Mouse (Mus musculus): Measurements from ENCODE around the gene Atrip. TPM values are rescaled to one million over a fixed set of nuclear protein-coding genes. Genes with fewer than 3 reads are reported as not detected.

Atrip gene
- 5.1 and 5.4 TPM in 2 replicates for total RNA-seq (2014; rRNA removed)
- polyA plus RNA-seq (2012; rRNA removed): 9.2 and 10.3 TPM in 2 replicates

- H3K79me2 ChIP-seq (ENCODE audit: control insufficient read depth, insufficient read depth, low read length): peaks cover 12% of the 10 kb centered on the region
- WGBS: under 1% methylated on average over 57 of the region's 57 CpGs
- H3K36me3 ChIP-seq (ENCODE audit: control insufficient read depth, insufficient read depth, low read length): peaks cover 10% of the 10 kb centered on the region; the same call in 1 of the 2 replicates
- H3K4me1 ChIP-seq (ENCODE audit: control insufficient read depth, insufficient read depth, low read length): peaks cover 7% of the 10 kb centered on the region
- TF ChIP-seq POLR2A (IDR thresholded peaks at IDR 0.05; ENCODE audit: extremely low read depth, insufficient read depth, low read length) (peak; percentile 48), CTCF (IDR thresholded peaks at IDR 0.05; ENCODE audit: low read depth, low read length) (no peak)
- H3K9ac ChIP-seq (ENCODE audit: low read depth, low read length): peak within 1 kb of the TSS; percentile 80
- H3K27me3 ChIP-seq (ENCODE audit: control insufficient read depth, insufficient read depth, low read length): no peaks in the 10 kb centered on the region
- H3K27ac ChIP-seq (replicated peaks; ENCODE audit: insufficient read depth, low read depth, low read length): peak within 1 kb of the TSS; percentile 59
- DNase-seq (ENCODE audit: extremely low read depth, low read depth, low spot score): peak; percentile 71
- H3K4me3 ChIP-seq (ENCODE audit: insufficient read depth, low read depth, low read length): peak within 1 kb of the TSS; percentile 77
Observed at GRCm38 (mm10) chr9:109073661-109074573, at the start of gene Atrip. Atrip (minus strand) TSS chr9:109074124.

- 41% methylated on average over 6 of the region's 6 CpGs for WGBS
- no peak overlapping the region for H3K27ac ChIP-seq (replicated peaks; ENCODE audit: insufficient read depth, low read depth, low read length)
- no peaks in the 10 kb centered on the region for H3K79me2 ChIP-seq (ENCODE audit: control insufficient read depth, insufficient read depth, low read length)
- DNase-seq (ENCODE audit: extremely low read depth, low read depth, low spot score): no peak
- no peaks in the 10 kb centered on the region for H3K27me3 ChIP-seq (ENCODE audit: control insufficient read depth, insufficient read depth, low read length)
- H3K4me3 ChIP-seq (ENCODE audit: insufficient read depth, low read depth, low read length): no peak overlapping the region
- no peak for TF ChIP-seq POLR2A (IDR thresholded peaks at IDR 0.05; ENCODE audit: extremely low read depth, insufficient read depth, low read length)
- no peak for TF ChIP-seq CTCF (IDR thresholded peaks at IDR 0.05; ENCODE audit: low read depth, low read length)
- H3K4me1 ChIP-seq (ENCODE audit: control insufficient read depth, insufficient read depth, low read length): peaks cover 5% of the 10 kb centered on the region
- no peaks in the 10 kb centered on the region for H3K36me3 ChIP-seq (ENCODE audit: control insufficient read depth, insufficient read depth, low read length)
- no peak overlapping the region for H3K9ac ChIP-seq (ENCODE audit: low read depth, low read length)
Observed at GRCm38 (mm10) chr9:109123266-109123665, 49.3 kb upstream of the Atrip start.

GRCm38 (mm10) chr9:109122553-109123085 is 48.7 kb upstream of the Atrip start:
- 51% methylated on average over 2 of the region's 2 CpGs for WGBS
- no peak overlapping the region for H3K4me3 ChIP-seq (ENCODE audit: insufficient read depth, low read depth, low read length)
- TF ChIP-seq POLR2A (IDR thresholded peaks at IDR 0.05; ENCODE audit: extremely low read depth, insufficient read depth, low read length) (no peak), CTCF (IDR thresholded peaks at IDR 0.05; ENCODE audit: low read depth, low read length) (0 out of 2 replicates have a peak, but pooled peaks have one; percentile 17)
- DNase-seq (ENCODE audit: extremely low read depth, low read depth, low spot score): peak; percentile 44
- H3K36me3 ChIP-seq (ENCODE audit: control insufficient read depth, insufficient read depth, low read length): peaks cover 2% of the 10 kb centered on the region; the same call in 1 of the 2 replicates
- H3K4me1 ChIP-seq (ENCODE audit: control insufficient read depth, insufficient read depth, low read length): peaks cover 5% of the 10 kb centered on the region
- no peak overlapping the region for H3K27ac ChIP-seq (replicated peaks; ENCODE audit: insufficient read depth, low read depth, low read length)
- no peaks in the 10 kb centered on the region for H3K27me3 ChIP-seq (ENCODE audit: control insufficient read depth, insufficient read depth, low read length)
- H3K9ac ChIP-seq (ENCODE audit: low read depth, low read length): no peak overlapping the region
- no peaks in the 10 kb centered on the region for H3K79me2 ChIP-seq (ENCODE audit: control insufficient read depth, insufficient read depth, low read length)

- Histone ChIP-seq H3K27ac (replicated peaks; ENCODE audit: insufficient read depth, low read depth, low read length) (no peak overlapping the region), H3K36me3 (ENCODE audit: control insufficient read depth, insufficient read depth, low read length) (peaks cover 5% of the 10 kb centered on the region; the same call in 1 of the 2 replicates), H3K79me2 (ENCODE audit: control insufficient read depth, insufficient read depth, low read length) (no peaks in the 10 kb centered on the region), H3K4me1 (ENCODE audit: control insufficient read depth, insufficient read depth, low read length) (peaks cover 5% of the 10 kb centered on the region), H3K4me3 (ENCODE audit: insufficient read depth, low read depth, low read length) (no peak overlapping the region), H3K27me3 (ENCODE audit: control insufficient read depth, insufficient read depth, low read length) (no peaks in the 10 kb centered on the region), H3K9ac (ENCODE audit: low read depth, low read length) (no peak overlapping the region)
- TF ChIP-seq CTCF (IDR thresholded peaks at IDR 0.05; ENCODE audit: low read depth, low read length) (no peak), POLR2A (IDR thresholded peaks at IDR 0.05; ENCODE audit: extremely low read depth, insufficient read depth, low read length) (no peak)
- 88% methylated on average over 6 of the region's 6 CpGs for WGBS
- no peak for DNase-seq (ENCODE audit: extremely low read depth, low read depth, low spot score)
Observed at GRCm38 (mm10) chr9:109120956-109121355, 47.0 kb upstream of the Atrip start.

DNA sequence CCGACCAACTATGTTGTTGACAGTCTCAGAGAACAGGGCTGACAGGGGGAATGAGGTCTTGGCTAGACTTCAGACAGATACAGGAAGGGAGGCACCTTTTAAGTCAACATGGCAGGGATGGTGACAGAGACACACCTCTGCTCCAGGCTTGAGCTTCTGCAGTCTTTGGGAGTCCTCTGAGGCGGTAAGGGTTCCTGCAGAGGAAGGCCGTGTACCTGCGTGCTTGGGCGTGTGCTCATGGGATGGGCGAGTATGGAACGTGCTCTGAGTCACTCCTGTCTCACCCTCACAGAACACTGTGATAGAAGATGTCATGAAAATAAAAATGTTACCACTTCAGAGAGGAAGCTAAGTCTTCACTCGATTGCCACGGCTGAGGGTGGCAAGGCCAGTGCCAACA is 45.6 kb upstream of the Atrip start:
- peaks cover 11% of the 10 kb centered on the region; the same call in 1 of the 2 replicates for H3K36me3 ChIP-seq (ENCODE audit: control insufficient read depth, insufficient read depth, low read length)
- H3K4me3 ChIP-seq (ENCODE audit: insufficient read depth, low read depth, low read length): no peak overlapping the region
- H3K79me2 ChIP-seq (ENCODE audit: control insufficient read depth, insufficient read depth, low read length): no peaks in the 10 kb centered on the region
- H3K27me3 ChIP-seq (ENCODE audit: control insufficient read depth, insufficient read depth, low read length): no peaks in the 10 kb centered on the region
- peaks cover 6% of the 10 kb centered on the region; the same call in 1 of the 2 replicates for H3K4me1 ChIP-seq (ENCODE audit: control insufficient read depth, insufficient read depth, low read length)
- no peak overlapping the region for H3K9ac ChIP-seq (ENCODE audit: low read depth, low read length)
- DNase-seq (ENCODE audit: extremely low read depth, low read depth, low spot score): no peak
- WGBS: 50% methylated on average over 9 of the region's 9 CpGs
- TF ChIP-seq CTCF (IDR thresholded peaks at IDR 0.05; ENCODE audit: low read depth, low read length): no peak
- no peak for TF ChIP-seq POLR2A (IDR thresholded peaks at IDR 0.05; ENCODE audit: extremely low read depth, insufficient read depth, low read length)
- no peak overlapping the region for H3K27ac ChIP-seq (replicated peaks; ENCODE audit: insufficient read depth, low read depth, low read length)

All from liver, adult 2 months (tissue).